Mouse (Mus musculus): ENCODE data around the gene Mrc2.

Gene Mrc2

GRCm38 (mm10) chr11:105310197-105310596 lies 17.8 kb downstream of the Mrc2 start:
- DNase-seq (ENCODE audit: low spot score in 2 of 2) = no peak

GRCm38 (mm10) chr11:105311291-105311975 lies 19.0 kb downstream of the Mrc2 start:
- peak; percentile 35 to 44 for DNase-seq (ENCODE audit: low spot score in 2 of 2)

GRCm38 (mm10) chr11:105312311-105312942 lies 20.0 kb downstream of the Mrc2 start:
- peak; percentile 22 to 26 for DNase-seq (ENCODE audit: low spot score in 2 of 2)

- no peak for DNase-seq (ENCODE audit: low spot score in 2 of 2)
These were observed 20.7 kb downstream of the Mrc2 start for GRCm38 (mm10) chr11:105312972-105313632.

GRCm38 (mm10) chr11:105313633-105314014 lies 21.2 kb downstream of the Mrc2 start:
- DNase-seq (ENCODE audit: low spot score in 2 of 2) = peak in 1 of 2 experiments; percentile 31

- no peak for DNase-seq (ENCODE audit: low spot score in 2 of 2)
These were observed 22.9 kb downstream of the Mrc2 start for GRCm38 (mm10) chr11:105315296-105315695.

GRCm38 (mm10) chr11:105316121-105316520 lies 23.7 kb downstream of the Mrc2 start:
- no peak for DNase-seq (ENCODE audit: low spot score in 2 of 2)

- DNase-seq (ENCODE audit: low spot score in 2 of 2) = no peak
These were observed 25.3 kb downstream of the Mrc2 start for GRCm38 (mm10) chr11:105317769-105318168.

GRCm38 (mm10) chr11:105321090-105321489 lies 28.6 kb downstream of the Mrc2 start:
- no peak for DNase-seq (ENCODE audit: low spot score in 2 of 2)

GRCm38 (mm10) chr11:105323530-105323929 lies 31.1 kb downstream of the Mrc2 start:
- no peak for DNase-seq (ENCODE audit: low spot score in 2 of 2)

GRCm38 (mm10) chr11:105327101-105327500 lies 34.7 kb downstream of the Mrc2 start:
- no peak for DNase-seq (ENCODE audit: low spot score in 2 of 2)

- DNase-seq (ENCODE audit: low spot score in 2 of 2) = peak in 1 of 2 experiments; percentile 40
These were observed 37.5 kb downstream of the Mrc2 start for GRCm38 (mm10) chr11:105329962-105330361.

- DNase-seq (ENCODE audit: low spot score in 2 of 2) = no peak
These were observed 38.7 kb downstream of the Mrc2 start for GRCm38 (mm10) chr11:105331129-105331528.

- DNase-seq (ENCODE audit: low spot score in 2 of 2) = no peak
These were observed 39.3 kb downstream of the Mrc2 start for GRCm38 (mm10) chr11:105331732-105332131.

- DNase-seq (ENCODE audit: low spot score in 2 of 2) = peak; percentile 67 to 75
These were observed 40.0 kb downstream of the Mrc2 start for GRCm38 (mm10) chr11:105332468-105332867.

GRCm38 (mm10) chr11:105333867-105334670 lies 41.6 kb downstream of the Mrc2 start:
- no peak for DNase-seq (ENCODE audit: low spot score in 2 of 2)

GRCm38 (mm10) chr11:105338596-105339390 lies 46.4 kb downstream of the Mrc2 start:
- no peak for DNase-seq (ENCODE audit: low spot score in 2 of 2)

GRCm38 (mm10) chr11:105345284-105345683 lies 52.8 kb downstream of the Mrc2 start:
- DNase-seq (ENCODE audit: low spot score in 2 of 2) = no peak

- DNase-seq (ENCODE audit: low spot score in 2 of 2) = peak; percentile 85 to 92
These were observed 55.0 kb downstream of the Mrc2 start for GRCm38 (mm10) chr11:105347162-105348161.

- no peak for DNase-seq (ENCODE audit: low spot score in 2 of 2)
These were observed 56.1 kb downstream of the Mrc2 start for GRCm38 (mm10) chr11:105348495-105348982.

Data from right cerebral cortex, adult 2 months (tissue).